15 mouse cellular contexts compared by ENCODE assay signal in the genomic region with DNA sequence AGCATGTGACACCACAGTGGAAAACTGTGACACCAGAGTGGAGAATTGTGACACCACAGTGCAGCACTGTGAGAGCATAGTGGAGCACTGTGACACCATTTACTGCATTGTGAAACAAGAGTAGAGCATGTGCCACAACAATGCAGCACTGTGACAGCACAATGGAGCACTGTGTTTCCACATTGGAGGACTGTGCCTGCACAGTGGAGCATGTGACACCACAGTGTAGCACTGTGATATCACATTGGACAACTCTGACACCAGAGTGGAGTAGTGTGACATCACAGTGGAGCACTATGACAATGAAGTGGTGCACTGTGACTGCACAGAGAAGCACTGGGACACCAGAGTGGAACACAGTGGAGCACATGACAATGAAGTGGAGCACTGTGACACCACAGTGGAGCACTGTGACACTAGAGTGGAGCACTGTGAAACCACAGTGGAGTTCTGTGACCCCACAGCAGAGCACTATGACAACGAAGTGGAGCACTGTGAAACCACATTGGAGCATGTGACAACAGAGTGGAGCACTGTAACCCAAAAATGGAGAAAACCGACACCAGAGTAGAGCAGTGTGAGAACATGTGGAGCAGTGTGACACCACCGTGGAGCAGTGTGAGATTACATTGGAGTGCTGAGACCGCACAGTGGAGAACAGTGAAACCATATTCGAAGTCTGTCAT.
DNase-seq lines count a peak whose midpoint lies in the region; ATAC-seq lines count a peak whose summit lies in the region.
"Had no signal": no experiment of that assay in that cellular context is flagged by ENCODE, and none has a peak within 500 bp of the region (broad histone marks: within the 10 kb centered on the region; RNA-seq: fewer than 3 reads in every experiment).

No protein-coding gene starts in this region.

- no peak overlapping the region for H3K27ac ChIP-seq in forebrain, embryonic 14.5 days (ENCODE audit: low read depth, low read length)
- H3K27ac ChIP-seq in forebrain, embryonic 13.5 days = no peak overlapping the region
- no peak overlapping the region for H3K27ac ChIP-seq in liver, embryonic 11.5 days (ENCODE audit: low read depth, low read length)
- H3K27ac ChIP-seq: heart, embryonic 13.5 days; hindbrain, embryonic 12.5 days; limb, embryonic 15.5 days had no signal

- 0 out of 2 replicates have a peak, but pooled peaks have one; percentile 8 for ATAC-seq in forebrain, embryonic 14.5 days
- no peak for ATAC-seq in forebrain, embryonic 13.5 days
- ATAC-seq in liver, embryonic 11.5 days (replicated peaks; ENCODE audit: low FRiP score) = no peak
- ATAC-seq: intestine, postnatal 0 days had no signal

- no peak overlapping the region for H3K4me2 ChIP-seq in forebrain, embryonic 14.5 days (ENCODE audit: low read length)
- H3K4me2 ChIP-seq in forebrain, embryonic 13.5 days = no peak overlapping the region
- H3K4me2 ChIP-seq in liver, embryonic 11.5 days = no peak overlapping the region
- H3K4me2 ChIP-seq: heart, embryonic 13.5 days; hindbrain, embryonic 12.5 days; limb, embryonic 15.5 days had no signal

- no peak overlapping the region for H3K9ac ChIP-seq in forebrain, embryonic 14.5 days (ENCODE audit: low read length)
- H3K9ac ChIP-seq in forebrain, embryonic 13.5 days = no peak overlapping the region
- H3K9ac ChIP-seq in liver, embryonic 11.5 days (ENCODE audit: low read depth, low read length) = no peak overlapping the region
- H3K9ac ChIP-seq: heart, embryonic 13.5 days; hindbrain, embryonic 12.5 days; limb, embryonic 15.5 days had no signal

- no peak for DNase-seq in forebrain, embryonic 14.5 days (ENCODE audit: low spot score)
- peak; percentile 1 for DNase-seq in liver
- no peak for DNase-seq in liver, embryonic 11.5 days (ENCODE audit: low spot score)
- peak; percentile 1 for DNase-seq in thymus, postnatal 14 days
- DNase-seq in thymus, adult 18-20 months = no peak
- peak; percentile 1 for DNase-seq in urinary bladder, postnatal 25 days (ENCODE audit: low spot score)
- DNase-seq in left cerebral cortex, adult 9 months (ENCODE audit: low spot score in 2 of 2) = no peak
- DNase-seq: adrenal gland, adult 8-10 months; cerebellum, adult 8-10 months; lung, postnatal 36 days had no signal

- H3K4me3 ChIP-seq in forebrain, embryonic 14.5 days (ENCODE audit: low read depth, low read length) = no peak overlapping the region
- no peak overlapping the region for H3K4me3 ChIP-seq in forebrain, embryonic 13.5 days
- no peak overlapping the region for H3K4me3 ChIP-seq in liver, embryonic 11.5 days (ENCODE audit: low read depth, low read length)
- H3K4me3 ChIP-seq: heart, embryonic 13.5 days; hindbrain, embryonic 12.5 days; limb, embryonic 15.5 days had no signal

- H3K9me3 ChIP-seq in forebrain, embryonic 14.5 days (replicated peaks; ENCODE audit: control insufficient read depth, low read length) = peaks cover 87% of the 10 kb centered on the region
- peaks cover 99% of the 10 kb centered on the region for H3K9me3 ChIP-seq in forebrain, embryonic 13.5 days (replicated peaks)
- H3K9me3 ChIP-seq in liver, embryonic 11.5 days (ENCODE audit: control insufficient read depth, low read length) = peaks cover 73% of the 10 kb centered on the region

- H3K27me3 ChIP-seq in forebrain, embryonic 14.5 days (replicated peaks; ENCODE audit: control insufficient read depth, insufficient read depth, low read length) = no peaks in the 10 kb centered on the region
- no peaks in the 10 kb centered on the region for H3K27me3 ChIP-seq in forebrain, embryonic 13.5 days
- H3K27me3 ChIP-seq in liver, embryonic 11.5 days (replicated peaks; ENCODE audit: control insufficient read depth, insufficient read depth, low read length) = no peaks in the 10 kb centered on the region
- H3K27me3 ChIP-seq: heart, embryonic 13.5 days; hindbrain, embryonic 12.5 days; limb, embryonic 15.5 days had no signal

- WGBS in forebrain, embryonic 14.5 days = 81% methylated on average over 5 of the region's 5 CpGs
- 84% methylated on average over 5 of the region's 5 CpGs for WGBS in forebrain, embryonic 13.5 days
- 71% methylated on average over 5 of the region's 5 CpGs for WGBS in liver, embryonic 11.5 days

- H3K36me3 ChIP-seq in forebrain, embryonic 14.5 days (ENCODE audit: control insufficient read depth, insufficient read depth, low read length) = no peaks in the 10 kb centered on the region
- H3K36me3 ChIP-seq in forebrain, embryonic 13.5 days (ENCODE audit: poor library complexity, severe bottlenecking) = no peaks in the 10 kb centered on the region
- H3K36me3 ChIP-seq in liver, embryonic 11.5 days (ENCODE audit: control insufficient read depth, insufficient read depth, low read length) = 0 out of 2 replicates have a peak, but pooled peaks cover 3% of the 10 kb centered on the region
- H3K36me3 ChIP-seq: heart, embryonic 13.5 days; hindbrain, embryonic 12.5 days; limb, embryonic 15.5 days had no signal

- H3K4me1 ChIP-seq in forebrain, embryonic 14.5 days (ENCODE audit: control insufficient read depth, insufficient read depth, low read length) = no peaks in the 10 kb centered on the region
- no peaks in the 10 kb centered on the region for H3K4me1 ChIP-seq in forebrain, embryonic 13.5 days
- H3K4me1 ChIP-seq in liver, embryonic 11.5 days (replicated peaks; ENCODE audit: control insufficient read depth, insufficient read depth, low read length) = no peaks in the 10 kb centered on the region
- H3K4me1 ChIP-seq: heart, embryonic 13.5 days; hindbrain, embryonic 12.5 days; limb, embryonic 15.5 days had no signal

Comparison
In these comparisons a context has a peak if more than half of its experiments do, and no peak if none do; other contexts are left out.
1. DNase-seq: peak in liver (single experiment), thymus, postnatal 14 days (single experiment) and urinary bladder, postnatal 25 days (single experiment); none in forebrain, embryonic 14.5 days (single experiment), liver, embryonic 11.5 days (single experiment), thymus, adult 18-20 months (0 of 2) and left cerebral cortex, adult 9 months (0 of 2).